Mouse (Mus musculus) ES-CJ7 (cell line): ENCODE data around the gene Sympk.

Source experiments
- DNase-seq: peaks from one replicate; pipeline ENCODE4 v3.0.0; 2011; ENCODE audit warnings: low read depth, low spot score

Sympk gene

DNA sequence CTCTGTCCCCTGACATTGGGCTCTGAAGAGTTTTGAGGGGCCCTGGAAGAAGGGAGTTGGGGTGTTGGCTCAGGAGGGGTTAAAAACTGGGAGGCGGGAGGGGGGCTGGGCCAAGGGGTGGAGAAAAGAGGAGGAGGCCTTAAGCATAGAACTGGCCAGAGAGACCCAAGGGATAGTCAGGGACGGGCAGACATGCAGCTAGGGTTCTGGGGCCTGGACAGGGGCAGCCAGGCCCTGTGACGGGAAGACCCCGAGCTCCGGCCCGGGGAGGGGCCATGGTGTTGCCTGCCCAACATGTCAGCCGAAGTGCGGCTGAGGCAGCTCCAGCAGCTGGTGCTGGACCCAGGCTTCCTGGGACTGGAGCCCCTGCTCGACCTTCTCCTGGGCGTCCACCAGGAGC lies 59.5 kb downstream of the Sympk start, which contains the start of gene Dmpk:
Dmpk (plus strand) TSS at position 149 of the 400 bp plus-strand sequence.
- DNase-seq: no peak

DNA sequence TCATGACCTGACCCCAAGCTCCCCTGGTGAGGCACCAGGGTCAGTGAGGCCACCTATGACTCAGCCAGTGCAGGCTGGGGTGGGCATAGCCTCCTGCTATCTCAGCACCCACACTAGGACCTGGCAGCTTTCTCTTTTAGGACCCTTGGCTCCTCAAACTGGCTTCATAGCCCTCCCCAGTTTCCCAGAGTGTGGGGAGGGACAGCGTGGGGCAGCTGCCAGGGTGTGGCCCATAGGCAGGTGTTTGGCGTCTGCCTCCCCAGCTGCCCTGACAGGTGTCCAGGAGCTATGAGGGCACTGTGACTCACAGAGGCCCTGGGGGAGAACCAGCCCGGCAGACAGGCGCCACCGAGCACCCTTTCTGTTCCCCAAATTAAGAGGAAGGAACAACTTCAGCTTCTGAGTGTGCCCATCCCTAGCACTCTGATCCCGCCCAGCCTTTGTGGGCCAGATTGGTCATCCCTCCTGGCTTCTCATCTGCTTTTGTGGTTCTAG lies 60.1 kb downstream of the Sympk start:
- no peak for DNase-seq

DNA sequence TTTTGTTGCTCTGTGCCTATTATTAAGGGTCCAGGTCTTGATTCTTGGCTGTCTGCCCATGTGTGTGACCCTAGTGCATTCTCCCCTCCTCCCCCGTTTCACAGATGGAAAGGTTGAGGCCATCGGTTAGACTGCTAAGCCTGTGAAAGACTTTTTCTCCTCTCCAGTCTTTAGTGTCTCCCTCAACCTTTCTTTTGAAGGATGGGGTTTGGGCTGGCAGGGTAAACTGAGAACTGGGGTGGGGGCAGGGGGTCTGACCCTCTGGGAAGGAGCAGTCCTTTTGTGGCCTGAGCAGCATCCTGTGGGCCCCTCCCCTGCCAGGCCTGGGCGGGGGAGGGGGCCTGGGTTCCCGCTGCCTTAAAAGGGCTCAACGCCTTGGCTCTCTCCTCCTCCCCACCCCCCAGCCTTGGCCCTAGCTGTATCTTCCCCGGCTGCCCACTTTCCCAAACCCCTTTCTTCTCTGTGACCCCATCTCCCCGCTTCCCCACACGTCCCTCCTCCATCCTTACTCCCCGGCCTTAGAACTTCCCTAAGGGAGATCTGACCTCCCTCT lies 60.8 kb downstream of the Sympk start:
- DNase-seq: no peak

DNA sequence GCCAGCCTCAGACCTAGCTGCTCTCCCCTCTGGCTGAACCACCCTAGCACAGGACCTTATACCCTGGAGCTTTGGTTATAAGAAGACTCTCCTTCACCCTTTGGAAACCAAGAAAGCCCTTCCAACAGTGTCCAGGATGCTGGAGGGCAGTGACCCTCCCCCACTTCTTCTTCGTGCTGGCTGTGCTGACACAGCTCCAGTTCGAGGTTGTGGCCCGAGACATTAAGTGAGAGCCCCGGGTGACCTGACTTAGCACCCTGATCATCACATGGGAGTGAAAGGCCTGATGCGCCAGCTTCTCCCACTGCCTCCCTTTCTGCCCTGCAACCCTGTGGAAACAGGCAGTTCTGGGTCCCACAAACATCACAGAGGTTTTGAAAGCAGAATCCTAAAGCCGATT lies 61.3 kb downstream of the Sympk start:
- DNase-seq: no peak

DNA sequence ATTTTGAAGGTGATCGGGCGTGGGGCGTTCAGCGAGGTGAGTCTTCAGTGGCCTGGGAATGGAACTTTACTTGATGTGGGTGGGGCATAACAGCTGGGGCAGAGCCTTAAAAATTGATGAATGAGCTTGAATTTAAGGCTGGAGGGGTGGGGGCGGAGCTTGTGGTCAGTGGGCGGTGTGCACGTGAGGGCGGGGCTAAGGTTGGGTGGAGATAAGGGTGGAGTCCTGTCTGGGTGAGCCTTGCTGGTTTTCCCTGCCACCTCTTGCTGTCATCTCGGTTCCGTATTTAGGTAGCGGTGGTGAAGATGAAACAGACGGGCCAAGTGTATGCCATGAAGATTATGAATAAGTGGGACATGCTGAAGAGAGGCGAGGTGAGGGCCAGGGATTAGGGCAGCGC lies 61.9 kb downstream of the Sympk start:
- peak; percentile 74 for DNase-seq

DNA sequence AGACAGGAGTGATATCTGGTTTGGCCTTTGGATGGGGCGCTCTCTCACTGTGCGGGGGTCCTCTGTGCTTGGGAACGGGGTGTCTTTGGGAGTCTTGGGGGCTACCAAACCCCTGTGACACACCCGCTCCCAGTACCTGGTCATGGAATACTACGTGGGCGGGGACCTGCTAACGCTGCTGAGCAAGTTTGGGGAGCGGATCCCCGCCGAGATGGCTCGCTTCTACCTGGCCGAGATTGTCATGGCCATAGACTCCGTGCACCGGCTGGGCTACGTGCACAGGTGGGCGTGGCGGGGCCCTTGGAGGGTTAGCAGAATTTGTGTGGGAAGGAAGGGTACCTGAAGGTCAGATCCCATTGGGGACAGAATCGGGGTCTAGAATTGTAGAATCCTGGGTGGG lies 62.6 kb downstream of the Sympk start:
- DNase-seq: no peak

DNA sequence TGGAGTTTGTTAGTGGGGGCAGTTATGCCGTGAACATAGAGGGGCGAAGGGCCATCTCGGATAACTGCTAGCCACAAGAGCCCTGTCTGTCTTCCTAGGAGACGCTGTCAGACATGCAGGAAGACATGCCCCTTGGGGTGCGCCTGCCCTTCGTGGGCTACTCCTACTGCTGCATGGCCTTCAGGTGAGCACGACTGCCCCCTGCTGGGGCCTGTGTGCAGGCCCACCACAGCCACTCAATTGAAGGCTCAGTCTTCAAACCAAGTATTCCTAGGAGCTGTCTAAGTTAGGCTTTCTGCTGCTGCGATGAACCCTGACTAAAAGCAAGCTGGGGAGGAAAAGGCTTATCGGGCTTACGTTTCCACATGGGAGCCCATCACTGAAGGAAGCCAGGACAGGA lies 64.6 kb downstream of the Sympk start:
- DNase-seq: peak; percentile 73

DNA sequence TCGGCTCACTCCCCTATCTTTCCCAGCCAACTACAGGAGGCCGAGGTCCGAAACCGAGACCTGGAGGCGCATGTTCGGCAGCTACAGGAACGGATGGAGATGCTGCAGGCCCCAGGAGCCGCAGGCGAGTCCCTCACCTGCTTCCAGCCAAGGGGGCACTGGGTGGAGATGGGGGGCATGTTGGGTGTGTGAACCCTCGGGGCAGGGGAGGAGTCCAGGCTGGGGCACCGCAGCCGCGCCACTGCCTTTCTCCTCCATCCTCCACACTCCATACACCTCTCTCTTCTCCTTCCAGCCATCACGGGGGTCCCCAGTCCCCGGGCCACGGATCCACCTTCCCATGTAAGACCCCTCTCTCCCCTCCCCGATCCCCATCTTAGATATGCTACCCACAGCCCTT lies 67.7 kb downstream of the Sympk start:
- DNase-seq: no peak

DNA sequence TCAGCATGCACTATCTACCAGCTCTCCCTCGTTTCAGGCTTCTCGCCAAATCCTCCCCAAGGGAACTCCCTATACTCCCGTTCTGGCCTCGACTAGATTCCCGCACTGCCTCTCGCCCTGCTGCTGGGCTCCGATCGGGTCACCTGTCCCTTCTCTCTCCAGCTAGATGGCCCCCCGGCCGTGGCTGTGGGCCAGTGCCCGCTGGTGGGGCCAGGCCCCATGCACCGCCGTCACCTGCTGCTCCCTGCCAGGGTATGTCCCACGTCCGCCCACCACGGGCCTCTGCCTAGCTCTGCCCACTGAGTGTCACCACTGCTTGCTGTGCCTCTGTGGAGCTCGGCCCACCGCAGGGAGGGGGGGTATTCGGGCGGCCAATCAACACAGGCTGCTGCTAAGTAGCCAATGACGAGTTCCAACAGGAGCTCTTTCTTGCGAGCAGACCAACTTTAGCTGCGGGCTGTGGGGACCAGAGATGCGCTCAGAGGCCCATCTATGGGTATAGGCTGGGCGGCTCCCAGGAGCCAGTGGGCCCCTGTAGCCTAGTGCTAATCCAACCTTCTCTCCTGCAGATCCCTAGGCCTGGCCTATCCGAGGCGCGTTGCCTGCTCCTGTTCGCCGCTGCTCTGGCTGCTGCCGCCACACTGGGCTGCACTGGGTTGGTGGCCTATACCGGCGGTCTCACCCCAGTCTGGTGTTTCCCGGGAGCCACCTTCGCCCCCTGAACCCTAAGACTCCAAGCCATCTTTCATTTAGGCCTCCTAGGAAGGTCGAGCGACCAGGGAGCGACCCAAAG lies 68.4 kb downstream of the Sympk start:
- peak; percentile 59 for DNase-seq

DNA sequence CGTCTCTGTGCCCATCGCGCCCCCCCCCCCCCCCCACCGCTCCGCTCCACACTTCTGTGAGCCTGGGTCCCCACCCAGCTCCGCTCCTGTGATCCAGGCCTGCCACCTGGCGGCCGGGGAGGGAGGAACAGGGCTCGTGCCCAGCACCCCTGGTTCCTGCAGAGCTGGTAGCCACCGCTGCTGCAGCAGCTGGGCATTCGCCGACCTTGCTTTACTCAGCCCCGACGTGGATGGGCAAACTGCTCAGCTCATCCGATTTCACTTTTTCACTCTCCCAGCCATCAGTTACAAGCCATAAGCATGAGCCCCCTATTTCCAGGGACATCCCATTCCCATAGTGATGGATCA lies 69.0 kb downstream of the Sympk start:
- peak; percentile 73 for DNase-seq

DNA sequence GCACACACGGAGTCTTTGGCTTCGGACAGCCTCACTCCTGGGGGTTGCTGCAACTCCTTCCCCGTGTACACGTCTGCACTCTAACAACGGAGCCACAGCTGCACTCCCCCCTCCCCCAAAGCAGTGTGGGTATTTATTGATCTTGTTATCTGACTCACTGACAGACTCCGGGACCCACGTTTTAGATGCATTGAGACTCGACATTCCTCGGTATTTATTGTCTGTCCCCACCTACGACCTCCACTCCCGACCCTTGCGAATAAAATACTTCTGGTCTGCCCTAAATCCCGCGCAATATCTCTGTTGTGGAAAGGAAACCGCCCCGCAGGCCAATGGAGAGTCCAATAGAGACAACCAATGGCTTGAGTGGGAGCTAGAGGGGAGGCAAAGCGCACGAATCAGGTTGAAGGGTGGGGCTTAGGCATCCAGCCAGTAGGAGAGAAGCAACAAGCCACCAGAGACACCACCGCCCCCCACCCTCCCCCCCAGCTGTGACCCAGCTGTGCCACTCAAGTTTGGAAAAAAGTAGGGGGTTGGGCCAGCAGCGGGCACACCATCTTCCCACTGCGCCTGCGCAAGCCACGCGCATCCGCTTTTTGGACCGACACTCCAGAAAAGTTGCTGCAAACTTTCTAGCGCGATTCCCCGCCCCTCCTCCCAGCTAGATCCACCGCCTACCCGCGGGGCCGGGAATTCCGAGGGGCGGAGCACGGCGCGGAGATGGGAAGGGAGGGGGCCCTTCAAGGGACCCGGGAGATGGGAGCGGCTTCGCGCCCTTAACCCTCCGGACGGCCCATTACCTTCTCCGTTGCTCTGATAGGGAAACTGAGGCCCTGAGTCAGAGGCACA lies 69.6 kb downstream of the Sympk start:
- DNase-seq: peak; percentile 98

DNA sequence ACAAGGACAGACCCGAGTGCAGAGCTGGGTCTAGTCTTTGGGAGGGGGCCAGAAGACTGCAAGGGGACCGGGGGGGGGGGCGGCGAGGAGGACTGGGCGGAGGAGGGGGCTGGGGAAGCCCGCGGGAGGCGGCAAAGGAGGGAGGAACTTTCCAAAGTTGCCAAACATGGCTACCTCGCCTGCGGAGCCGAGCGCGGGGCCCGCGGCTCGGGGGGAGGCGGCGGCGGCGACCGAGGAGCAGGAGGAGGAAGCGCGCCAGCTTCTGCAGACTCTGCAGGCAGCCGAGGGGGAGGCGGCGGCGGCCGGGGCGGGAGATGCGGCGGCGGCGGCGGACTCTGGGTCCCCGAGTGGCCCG lies 70.3 kb downstream of the Sympk start, which contains the start of gene Six5:
Six5 (plus strand) TSS at position 124 of the 355 bp plus-strand sequence.
- no peak for DNase-seq

DNA sequence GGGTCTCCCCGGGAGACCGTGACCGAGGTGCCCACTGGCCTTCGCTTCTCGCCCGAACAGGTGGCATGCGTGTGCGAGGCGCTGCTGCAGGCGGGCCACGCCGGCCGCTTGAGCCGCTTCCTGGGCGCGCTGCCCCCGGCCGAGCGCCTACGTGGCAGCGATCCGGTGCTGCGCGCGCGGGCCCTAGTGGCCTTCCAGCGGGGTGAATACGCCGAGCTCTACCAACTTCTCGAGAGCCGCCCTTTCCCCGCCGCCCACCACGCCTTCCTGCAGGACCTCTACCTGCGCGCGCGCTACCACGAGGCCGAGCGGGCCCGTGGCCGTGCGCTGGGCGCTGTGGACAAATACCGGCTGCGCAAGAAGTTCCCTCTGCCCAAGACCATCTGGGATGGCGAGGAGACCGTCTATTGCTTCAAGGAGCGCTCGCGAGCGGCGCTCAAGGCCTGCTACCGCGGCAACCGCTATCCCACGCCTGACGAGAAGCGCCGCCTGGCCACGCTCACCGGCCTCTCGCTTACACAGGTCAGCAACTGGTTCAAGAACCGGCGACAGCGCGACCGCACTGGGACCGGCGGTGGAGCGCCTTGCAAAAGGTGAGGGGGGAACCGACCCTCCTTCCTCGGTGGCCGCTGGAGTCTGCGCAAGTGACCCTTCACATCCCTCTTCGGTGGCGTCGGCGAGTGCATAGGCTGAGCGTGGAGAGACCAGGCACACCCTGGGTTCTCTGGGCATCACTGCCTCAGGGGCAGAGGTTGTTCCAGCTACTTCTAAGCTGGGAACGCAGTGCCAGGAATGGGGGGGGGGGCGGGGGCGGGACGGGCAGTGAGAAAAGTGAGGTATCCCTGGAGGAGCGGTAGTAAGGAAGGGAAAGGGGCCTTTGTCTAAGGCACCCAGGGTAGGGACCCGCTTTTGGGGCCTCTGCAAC lies 70.9 kb downstream of the Sympk start:
- DNase-seq: no peak

DNA sequence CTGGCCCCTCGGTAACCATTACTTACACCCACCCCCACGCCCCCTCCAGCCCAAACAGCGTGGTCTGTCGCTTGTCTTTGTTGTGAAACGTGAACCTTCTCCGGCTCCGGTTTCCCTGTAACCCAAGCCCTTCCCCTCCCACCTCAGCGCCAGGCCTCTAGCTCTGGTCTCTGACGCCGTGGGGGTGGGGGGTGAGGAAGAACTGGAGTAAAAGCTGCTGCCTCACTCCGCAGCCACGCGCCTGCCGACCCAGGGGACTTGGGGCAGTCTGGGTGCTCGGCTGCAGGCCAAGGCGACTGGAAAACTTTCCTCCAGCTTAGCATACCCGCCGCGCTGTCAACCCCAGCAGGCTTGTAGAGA lies 71.6 kb downstream of the Sympk start:
- DNase-seq: peak; percentile 71

DNA sequence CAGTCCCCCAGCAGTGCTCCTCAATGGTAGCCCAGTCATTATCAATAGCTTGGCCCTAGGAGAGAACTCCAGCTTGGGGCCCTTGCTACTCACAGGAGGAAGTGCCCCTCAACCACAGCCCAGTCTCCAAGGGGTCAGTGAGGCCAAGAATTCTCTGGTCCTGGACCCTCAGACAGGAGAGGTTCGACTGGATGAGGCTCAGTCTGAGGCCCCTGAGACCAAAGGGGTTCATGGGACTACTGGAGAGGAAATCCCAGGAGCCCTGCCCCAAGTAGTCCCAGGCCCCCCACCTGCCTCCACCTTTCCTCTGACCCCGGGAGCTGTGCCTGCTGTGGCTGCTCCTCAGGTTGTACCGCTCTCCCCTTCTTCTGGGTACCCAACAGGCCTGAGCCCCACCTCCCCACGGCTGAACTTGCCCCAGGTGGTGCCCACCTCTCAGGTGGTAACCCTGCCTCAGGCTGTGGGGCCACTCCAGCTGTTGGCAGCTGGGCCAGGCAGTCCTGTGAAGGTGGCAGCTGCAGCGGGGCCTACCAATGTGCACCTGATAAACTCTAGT lies 72.3 kb downstream of the Sympk start:
- no peak for DNase-seq

DNA sequence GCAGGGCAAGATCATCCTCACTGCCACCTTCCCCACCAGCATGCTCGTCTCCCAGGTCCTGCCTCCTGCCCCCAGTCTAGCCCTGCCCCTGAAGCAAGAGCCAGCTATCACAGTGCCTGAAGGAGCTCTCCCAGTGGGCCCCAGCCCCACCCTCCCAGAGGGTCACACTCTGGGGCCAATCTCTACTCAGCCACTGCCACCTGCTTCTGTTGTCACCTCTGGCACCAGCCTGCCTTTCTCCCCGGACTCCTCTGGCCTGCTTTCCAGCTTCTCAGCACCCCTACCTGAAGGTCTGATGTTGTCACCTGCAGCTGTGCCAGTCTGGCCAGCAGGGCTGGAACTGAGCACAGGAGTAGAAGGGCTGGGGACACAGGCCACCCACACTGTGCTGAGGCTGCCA lies 73.0 kb downstream of the Sympk start:
- DNase-seq: no peak

DNA sequence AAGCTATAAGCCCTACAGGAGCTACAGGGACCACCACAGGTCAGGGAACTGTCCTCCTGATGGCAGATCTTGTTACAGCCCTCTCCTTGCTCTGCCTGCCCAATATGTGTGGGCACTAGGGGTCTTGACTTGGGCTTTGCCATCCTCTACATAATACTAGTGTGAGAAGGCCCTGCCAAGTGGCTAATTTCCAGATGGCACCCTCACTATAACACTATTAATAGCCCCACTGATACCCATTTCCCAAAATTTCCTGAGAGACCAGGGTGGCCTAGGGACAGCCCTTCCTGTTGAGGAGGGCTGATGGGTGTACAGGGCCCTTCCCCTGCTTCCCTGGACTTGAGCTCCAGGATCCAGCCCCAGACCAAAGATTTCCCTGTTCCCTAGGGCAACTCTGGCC lies 73.7 kb downstream of the Sympk start:
- DNase-seq: no peak

DNA sequence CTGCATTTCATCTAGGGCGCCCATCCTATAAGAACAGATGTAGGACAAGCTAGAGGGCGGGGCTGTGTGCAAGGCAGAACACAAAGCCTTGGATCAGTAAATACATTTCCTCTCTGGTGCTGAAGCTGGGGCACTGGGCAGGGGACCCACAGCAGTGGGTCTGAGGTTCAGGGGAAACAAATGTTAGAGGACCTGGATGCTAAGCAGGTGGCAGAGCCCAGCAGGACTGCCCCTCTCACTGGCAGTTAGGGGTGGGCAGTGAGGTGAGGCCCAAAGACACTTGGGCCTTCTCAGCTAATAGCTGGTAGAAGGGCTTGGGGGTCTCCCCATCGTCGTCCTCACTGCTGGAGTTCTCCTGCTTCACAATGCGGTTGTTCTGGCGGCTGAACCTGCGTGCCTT lies 74.6 kb downstream of the Sympk start:
- no peak for DNase-seq

DNA sequence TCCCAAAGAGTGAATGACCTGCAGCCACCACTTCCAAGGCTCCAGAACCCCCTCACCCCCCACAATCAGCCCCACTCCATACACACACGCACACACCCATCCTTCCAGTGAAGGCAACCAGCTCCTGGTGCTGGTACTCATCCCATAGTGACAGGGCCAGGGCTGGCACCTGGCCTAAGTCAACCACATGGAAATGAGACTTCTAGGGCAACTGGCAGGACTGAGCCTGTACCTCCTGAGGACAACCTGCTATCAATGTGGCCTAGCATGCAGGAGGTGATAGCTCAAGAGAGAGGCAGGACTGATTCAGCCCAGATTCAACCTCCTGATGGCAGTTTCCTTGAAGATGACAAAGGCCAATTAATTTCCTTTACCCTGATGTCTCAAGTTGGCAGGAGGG lies 76.1 kb downstream of the Sympk start:
- DNase-seq: no peak

DNA sequence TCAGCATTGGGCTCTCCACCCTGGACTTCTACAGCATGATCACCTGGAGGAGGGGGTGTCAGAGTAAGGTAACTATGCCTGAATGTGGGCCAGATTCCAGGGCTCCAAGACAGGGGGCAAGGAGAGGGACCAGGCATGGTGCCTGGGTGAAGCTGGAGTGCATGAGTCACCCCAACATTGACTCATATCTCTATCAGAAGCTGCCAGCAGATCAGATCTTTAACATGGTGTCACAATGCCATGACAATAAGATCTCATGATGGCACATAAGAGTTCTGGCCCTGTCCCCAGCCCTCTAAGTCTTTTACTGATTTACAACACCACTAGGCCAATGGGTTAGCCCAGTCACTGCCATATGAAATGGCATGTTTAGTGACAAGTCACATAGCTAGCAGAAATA lies 79.6 kb downstream of the Sympk start:
- DNase-seq: no peak
